Mouse (Mus musculus): ENCODE measurements around the gene Olfr97. TPM values are rescaled to one million over a fixed set of nuclear protein-coding genes. Genes with fewer than 3 reads are reported as not detected.

Olfr97 gene
- polyA plus RNA-seq, 1 experiment from 2014 or later: not detected

DNA sequence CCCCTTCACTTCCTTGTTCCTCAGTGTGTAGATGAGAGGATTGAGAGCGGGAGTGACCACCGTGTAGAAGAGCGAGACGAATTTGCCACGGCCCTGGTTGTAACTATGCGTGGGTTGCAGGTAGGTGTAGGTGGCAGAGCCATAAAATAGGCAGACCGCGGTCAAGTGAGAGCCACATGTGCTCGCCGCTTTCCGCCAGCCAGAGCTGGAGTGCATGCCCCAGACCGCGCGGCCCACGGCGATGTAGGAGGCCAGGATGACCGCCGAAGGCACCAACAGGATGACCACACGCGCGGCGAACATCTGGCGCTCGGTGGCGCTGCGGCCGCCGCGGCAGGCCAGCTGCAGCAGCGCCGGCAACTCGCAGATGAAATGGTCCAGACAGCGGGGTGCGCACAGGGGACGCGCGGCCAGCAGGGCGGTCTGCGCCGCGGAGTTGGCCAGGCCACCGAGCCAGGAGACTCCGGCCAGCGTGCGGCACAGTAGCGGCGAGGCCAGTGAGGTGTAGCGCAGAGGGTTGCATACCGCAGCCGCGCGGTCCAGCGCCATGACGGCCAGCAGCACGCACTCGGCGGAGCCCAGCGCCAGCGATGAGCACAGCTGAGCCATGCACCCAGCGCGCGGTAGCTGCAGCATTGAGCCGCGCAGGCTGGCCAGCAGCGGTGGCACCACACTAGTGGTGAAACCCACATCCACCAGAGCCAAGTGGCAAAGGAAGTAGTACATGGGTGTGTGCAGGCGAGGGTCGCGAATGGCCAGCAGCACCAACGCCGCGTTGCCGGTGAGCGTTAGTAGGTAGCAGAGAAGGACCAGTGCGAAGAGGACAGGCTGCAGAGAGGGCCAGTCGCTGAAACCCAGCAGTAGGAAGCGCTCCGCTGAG is 40.0 kb downstream of the Olfr97 start:
- no peak for DNase-seq (ENCODE audit: low spot score)

DNA sequence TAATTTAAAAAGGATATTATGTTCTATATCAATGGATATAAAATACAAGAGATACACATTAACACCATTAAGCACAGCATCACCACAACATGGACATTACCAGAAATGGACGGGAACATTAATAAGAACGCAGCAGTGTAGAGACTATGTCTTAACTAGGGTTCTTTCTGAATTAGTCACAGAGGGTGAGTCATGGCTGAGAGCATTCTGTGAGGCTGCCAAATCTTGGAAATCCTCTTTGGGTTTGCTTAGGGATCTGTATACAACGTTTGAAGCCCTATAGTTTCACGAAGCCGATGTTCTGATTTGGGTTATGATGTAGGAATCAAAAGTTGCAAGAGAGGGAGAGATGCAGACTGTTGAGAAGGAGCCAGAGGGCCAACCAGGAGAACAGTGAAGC is 42.3 kb downstream of the Olfr97 start:
- DNase-seq (ENCODE audit: low spot score): no peak

DNA sequence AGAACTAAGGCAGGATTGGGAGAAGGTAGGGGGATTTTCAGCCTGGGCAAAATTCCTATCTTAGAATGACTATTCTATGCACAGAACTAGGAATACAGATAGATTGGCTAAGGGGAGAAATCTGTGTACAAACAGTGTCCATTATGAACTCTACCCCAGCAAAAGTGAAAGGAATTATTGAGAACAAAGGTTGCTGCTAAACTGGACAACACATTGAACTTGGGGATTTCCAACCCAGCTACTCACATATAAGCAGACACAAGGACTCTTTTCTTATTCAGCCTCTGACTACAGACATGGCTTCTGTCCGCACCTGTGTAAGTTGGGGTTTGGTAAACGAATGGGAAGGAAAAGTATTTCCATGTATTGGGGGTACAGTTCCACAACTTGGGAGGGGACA is 43.5 kb downstream of the Olfr97 start, which contains the start of gene Ubd:
Gene Ubd, plus strand, starts transcription at position 237 of the 400 bp plus-strand sequence.
- no peak for DNase-seq (ENCODE audit: low spot score)

DNA sequence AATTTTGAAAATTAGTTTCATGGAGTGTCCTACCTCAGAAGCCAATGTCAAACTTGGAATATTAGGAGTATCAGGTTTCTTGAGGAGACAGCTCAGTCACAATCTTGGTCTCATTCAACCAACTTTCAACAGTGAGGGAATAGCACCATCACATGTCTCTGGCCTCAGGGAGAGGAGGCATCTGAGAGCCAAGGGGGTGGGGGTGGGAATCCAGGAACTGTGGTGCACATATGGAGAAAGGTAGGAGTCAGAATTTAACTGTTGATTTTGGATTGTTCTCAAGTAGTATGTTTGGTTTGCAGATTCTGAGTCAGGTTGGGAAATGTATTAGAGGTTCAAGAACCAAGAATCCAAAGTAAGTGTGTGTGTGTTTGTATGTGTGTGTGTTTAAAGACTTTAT is 44.1 kb downstream of the Olfr97 start:
- no peak for DNase-seq (ENCODE audit: low spot score)

DNA sequence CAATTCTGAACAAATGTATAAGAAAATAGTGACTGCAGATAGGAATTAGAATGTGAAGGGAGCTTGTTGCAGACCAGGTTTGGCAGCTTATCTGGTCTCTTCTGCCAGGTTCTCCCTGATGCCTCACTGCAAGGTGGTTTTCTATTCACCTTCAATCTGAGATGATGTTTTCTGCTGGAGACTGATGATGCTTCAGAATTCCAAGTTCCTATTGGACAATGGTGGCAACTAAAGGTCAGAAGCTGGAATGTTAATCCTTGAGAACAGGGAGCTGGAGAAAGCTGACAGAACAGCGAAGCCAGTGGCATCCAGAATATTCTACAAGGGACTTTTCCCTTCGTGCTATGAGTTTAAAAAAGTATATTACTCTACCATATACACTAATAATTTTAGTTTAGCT is 46.4 kb downstream of the Olfr97 start:
- DNase-seq (ENCODE audit: low spot score): no peak

DNA sequence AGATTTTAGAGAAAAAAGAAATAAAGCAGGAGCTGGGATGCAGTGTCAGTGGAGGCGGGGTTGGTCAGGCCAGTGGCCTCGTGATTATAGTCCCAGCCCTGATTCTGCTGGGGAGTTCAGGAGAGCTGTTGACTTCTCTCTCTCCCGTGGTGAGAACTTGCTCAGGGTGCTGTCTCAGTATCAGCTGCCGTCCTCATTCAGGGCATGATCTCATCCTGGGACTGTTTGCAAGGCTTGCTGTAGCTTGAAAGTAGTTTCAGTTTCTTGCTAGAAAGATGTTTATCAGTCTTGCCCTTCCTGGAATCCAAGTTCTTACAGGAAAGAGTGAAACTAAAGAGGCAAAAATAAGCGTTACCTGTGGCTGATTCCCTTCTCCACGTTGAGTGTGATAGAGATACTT is 51.7 kb downstream of the Olfr97 start:
- DNase-seq (ENCODE audit: low spot score): no peak

Other genes with a start within 250 kb of the Olfr97 start
- gene H2-M5, start 247.8 kb downstream of the Olfr97 start, polyA plus RNA-seq (2015; fragmentation: Nextera tagmentation; extraction: Ambion mirVana): 0.09 and 0.10 TPM in 2 replicates
- gene Zfp57, start 236.2 kb downstream of the Olfr97 start, polyA plus RNA-seq (2015; fragmentation: Nextera tagmentation; extraction: Ambion mirVana): 3.4 and 3.9 TPM in 2 replicates
- gene Mog, start 213.9 kb downstream of the Olfr97 start, polyA plus RNA-seq (2015; fragmentation: Nextera tagmentation; extraction: Ambion mirVana): not detected in 2 replicates
- 2.4 and 6.8 TPM in 2 replicates for gene Gabbr1, start 191.4 kb downstream of the Olfr97 start, polyA plus RNA-seq (2015; fragmentation: Nextera tagmentation; extraction: Ambion mirVana)
- gene Olfr90, start 148.8 kb downstream of the Olfr97 start, polyA plus RNA-seq (2015; fragmentation: Nextera tagmentation; extraction: Ambion mirVana): not detected in 2 replicates
- not detected in 2 replicates for gene Olfr91, start 139.1 kb downstream of the Olfr97 start, polyA plus RNA-seq (2015; fragmentation: Nextera tagmentation; extraction: Ambion mirVana)
- gene Olfr92, start 117.2 kb downstream of the Olfr97 start, polyA plus RNA-seq (2015; fragmentation: Nextera tagmentation; extraction: Ambion mirVana): not detected in 2 replicates
- not detected in 2 replicates for gene Olfr93, start 75.8 kb downstream of the Olfr97 start, polyA plus RNA-seq (2015; fragmentation: Nextera tagmentation; extraction: Ambion mirVana)
- gene Ubd, start 43.4 kb downstream of the Olfr97 start, polyA plus RNA-seq (2015; fragmentation: Nextera tagmentation; extraction: Ambion mirVana): 83.6 and 90.3 TPM in 2 replicates
- not detected in 2 replicates for gene Olfr94, start 36.3 kb downstream of the Olfr97 start, polyA plus RNA-seq (2015; fragmentation: Nextera tagmentation; extraction: Ambion mirVana)
- not detected in 2 replicates for gene Olfr95, start 24.2 kb downstream of the Olfr97 start, polyA plus RNA-seq (2015; fragmentation: Nextera tagmentation; extraction: Ambion mirVana)
- gene Olfr96, start 17.2 kb downstream of the Olfr97 start, polyA plus RNA-seq (2015; fragmentation: Nextera tagmentation; extraction: Ambion mirVana): not detected in 2 replicates
- not detected in 2 replicates for gene Olfr98, start 26.4 kb upstream of the Olfr97 start, polyA plus RNA-seq (2015; fragmentation: Nextera tagmentation; extraction: Ambion mirVana)
- gene H2-M3, start 32.9 kb upstream of the Olfr97 start, polyA plus RNA-seq (2015; fragmentation: Nextera tagmentation; extraction: Ambion mirVana): 21.7 TPM in 2 replicates
- gene Olfr99, start 46.1 kb upstream of the Olfr97 start, polyA plus RNA-seq (2015; fragmentation: Nextera tagmentation; extraction: Ambion mirVana): 0.14 and 0.30 TPM in 2 replicates
- gene Olfr101, start 67.0 kb upstream of the Olfr97 start, polyA plus RNA-seq (2015; fragmentation: Nextera tagmentation; extraction: Ambion mirVana): not detected in 2 replicates
- gene Olfr102, start 79.7 kb upstream of the Olfr97 start, polyA plus RNA-seq (2015; fragmentation: Nextera tagmentation; extraction: Ambion mirVana): not detected in 2 replicates
- gene Olfr103, start 102.4 kb upstream of the Olfr97 start, polyA plus RNA-seq (2015; fragmentation: Nextera tagmentation; extraction: Ambion mirVana): not detected in 2 replicates
- not detected in 2 replicates for gene Olfr104-ps, start 122.3 kb upstream of the Olfr97 start, polyA plus RNA-seq (2015; fragmentation: Nextera tagmentation; extraction: Ambion mirVana)
- gene Olfr105-ps, start 141.7 kb upstream of the Olfr97 start, polyA plus RNA-seq (2015; fragmentation: Nextera tagmentation; extraction: Ambion mirVana): 0.04 TPM in 1 of 2 replicates, not detected in the other
- not detected in 2 replicates for gene Olfr106-ps, start 153.1 kb upstream of the Olfr97 start, polyA plus RNA-seq (2015; fragmentation: Nextera tagmentation; extraction: Ambion mirVana)
- not detected in 2 replicates for gene Olfr107, start 161.9 kb upstream of the Olfr97 start, polyA plus RNA-seq (2015; fragmentation: Nextera tagmentation; extraction: Ambion mirVana)
- gene Olfr108, start 208.2 kb upstream of the Olfr97 start, polyA plus RNA-seq (2015; fragmentation: Nextera tagmentation; extraction: Ambion mirVana): not detected in 2 replicates
- 0.03 TPM in 1 of 2 replicates, not detected in the other for gene Olfr109, start 221.6 kb upstream of the Olfr97 start, polyA plus RNA-seq (2015; fragmentation: Nextera tagmentation; extraction: Ambion mirVana)
- gene H2-M2, start 246.2 kb upstream of the Olfr97 start, polyA plus RNA-seq (2015; fragmentation: Nextera tagmentation; extraction: Ambion mirVana): 8.1 and 9.9 TPM in 2 replicates